Mouse (Mus musculus) heart, embryonic 16.5 days (tissue): ENCODE data around the gene Habp4. TPM values are rescaled to one million over a fixed set of nuclear protein-coding genes. Genes with fewer than 3 reads are reported as not detected.

Experiments
- polyA plus RNA-seq: library from polyadenylated mRNA; unstranded; fragments of >200 nt; fragmentation: Nextera tagmentation; extraction: Ambion mirVana; gene quantifications from 2 replicates; pipeline ENCODE4 v1.2.1, GENCODE M21; 2015

Habp4 gene
- polyA plus RNA-seq, 1 experiment from 2014 or later = 53.2 TPM

Other genes with a start within 250 kb of the Habp4 start
- gene Hsd17b3, start 72.6 kb upstream of the Habp4 start, polyA plus RNA-seq = not detected in 2 replicates
- 4.1 and 5.2 TPM in 2 replicates for gene Slc35d2, start 32.5 kb upstream of the Habp4 start, polyA plus RNA-seq
- gene Zfp367, start 8.6 kb upstream of the Habp4 start, polyA plus RNA-seq = 27.7 and 29.6 TPM in 2 replicates
- 11.7 and 15.5 TPM in 2 replicates for gene Cdc14b, start 113.5 kb downstream of the Habp4 start, polyA plus RNA-seq
- gene Aaed1, start 150.9 kb downstream of the Habp4 start, polyA plus RNA-seq = 63.2 and 70.4 TPM in 2 replicates
- gene Ctsl, start 209.1 kb downstream of the Habp4 start, polyA plus RNA-seq = 325 and 477 TPM in 2 replicates